Mouse (Mus musculus): Measurements from ENCODE around the gene Il15ra. TPM values are rescaled to one million over a fixed set of nuclear protein-coding genes. Genes with fewer than 3 reads are reported as not detected.

Il15ra gene
- total and polyA plus RNA-seq, 3 experiments: 12.6 to 16.6 (median 14.4) TPM

- in situ Hi-C loops (cut with MboI; ENCODE audit: low pct_ligation_motif_present, low pct_unique_long_range_greater_than_20kb, low sequenced_read_pairs) (no loop called here), dilution Hi-C loops (cut with MboI; ENCODE audit: extremely low pct_ligation_motif_present, extremely low pct_unique_long_range_greater_than_20kb, low sequenced_read_pairs) (no loop called here)
- Histone ChIP-seq H3K4me1 (ENCODE audit: control insufficient read depth in 1 of 2, insufficient read depth in 2 of 2) (peaks cover 2 to 21% of the 10 kb centered on the region in 2 experiments; a peak in 2 of 4 replicates), H3K4me3 (replicated peaks in 1 of 3; ENCODE audit: low read depth in 2 of 3, low read length in 2 of 3, poor library complexity in 1 of 3) (no peak overlapping the region), H3K9me3 (replicated peaks; ENCODE audit: low read length) (no peaks in the 10 kb centered on the region), H3K4me2 (ENCODE audit: insufficient read depth, low read depth, poor library complexity, severe bottlenecking) (no peak overlapping the region), H3K27me3 (replicated peaks) (no peaks in the 10 kb centered on the region), H3K27ac (ENCODE audit: insufficient read depth, low read depth) (no peak overlapping the region), H3K36me3 (replicated peaks in 1 of 2; ENCODE audit: control insufficient read depth in 1 of 2, insufficient read depth in 1 of 2, low read length in 1 of 2) (peaks cover 61 to 72% of the 10 kb centered on the region in 2 experiments), H3K79me2 (replicated peaks; ENCODE audit: control insufficient read depth, extremely low read depth, insufficient read depth, poor library complexity, severe bottlenecking) (no peaks in the 10 kb centered on the region), H3K9ac (ENCODE audit: insufficient read depth, low read depth) (no peak overlapping the region)
- DNase-seq (ENCODE audit: extremely low read depth): no peak
- TF ChIP-seq IRF4 (IDR thresholded peaks at IDR 0.05; ENCODE audit: low read depth, low read length): no peak
- TF ChIP-seq MAZ (IDR thresholded peaks at IDR 0.05; ENCODE audit: low read depth, low read length): no peak
- no peak for TF ChIP-seq MYC (IDR thresholded peaks at IDR 0.05; ENCODE audit: low read depth, low read length)
- no peak for TF ChIP-seq ZNF384 (IDR thresholded peaks at IDR 0.05; ENCODE audit: low read depth, low read length)
- no peak for TF ChIP-seq USF1 (IDR thresholded peaks at IDR 0.05; ENCODE audit: low read depth, low read length)
- no peak for TF ChIP-seq E2F4 (IDR thresholded peaks at IDR 0.05; ENCODE audit: insufficient replicate concordance, low read depth, low read length)
- TF ChIP-seq MEF2A (IDR thresholded peaks at IDR 0.05; ENCODE audit: borderline replicate concordance, low read depth, low read length): no peak
- no peak for TF ChIP-seq ZMIZ1 (IDR thresholded peaks at IDR 0.05; ENCODE audit: low read depth, low read length)
- no peak for TF ChIP-seq NELFE (IDR thresholded peaks at IDR 0.05; ENCODE audit: low read depth, low read length)
- TF ChIP-seq MAX (IDR thresholded peaks at IDR 0.05; ENCODE audit: low read length): no peak
Measured at GRCm38 (mm10) chr2:11679626-11680025, 25.5 kb upstream of the Il15ra start.

GRCm38 (mm10) chr2:11682712-11683111, 22.4 kb upstream of the Il15ra start:
- peaks cover 48 to 49% of the 10 kb centered on the region in 2 experiments for H3K36me3 ChIP-seq (replicated peaks in 1 of 2; ENCODE audit: control insufficient read depth in 1 of 2, insufficient read depth in 1 of 2, low read length in 1 of 2)
- H3K4me3 ChIP-seq (replicated peaks in 1 of 3; ENCODE audit: low read depth in 2 of 3, low read length in 2 of 3, poor library complexity in 1 of 3): no peak overlapping the region
- H3K27me3 ChIP-seq (replicated peaks): no peaks in the 10 kb centered on the region
- no peaks in the 10 kb centered on the region for H3K79me2 ChIP-seq (replicated peaks; ENCODE audit: control insufficient read depth, extremely low read depth, insufficient read depth, poor library complexity, severe bottlenecking)
- H3K27ac ChIP-seq (ENCODE audit: insufficient read depth, low read depth): no peak overlapping the region
- TF ChIP-seq PAX5 (IDR thresholded peaks at IDR 0.05; ENCODE audit: low read length) (no peak), JUND (conservative IDR thresholded peaks at IDR 0.05; ENCODE audit: low read depth, low read length) (no peak), NELFE (IDR thresholded peaks at IDR 0.05; ENCODE audit: low read depth, low read length) (no peak), MAFK (IDR thresholded peaks at IDR 0.05; ENCODE audit: insufficient replicate concordance, low read length) (no peak), HCFC1 (IDR thresholded peaks at IDR 0.05; ENCODE audit: low read depth, low read length) (no peak), MXI1 (IDR thresholded peaks at IDR 0.05; ENCODE audit: low read depth, low read length) (no peak), E2F4 (IDR thresholded peaks at IDR 0.05; ENCODE audit: insufficient replicate concordance, low read depth, low read length) (no peak), EP300 (IDR thresholded peaks at IDR 0.05; ENCODE audit: low read length) (no peak), ELF1 (IDR thresholded peaks at IDR 0.05; ENCODE audit: low read depth, low read length) (no peak)
- in situ Hi-C loops (cut with MboI; ENCODE audit: low pct_ligation_motif_present, low pct_unique_long_range_greater_than_20kb, low sequenced_read_pairs): no loop called here
- no peaks in the 10 kb centered on the region for H3K9me3 ChIP-seq (replicated peaks; ENCODE audit: low read length)
- dilution Hi-C loops (cut with MboI; ENCODE audit: extremely low pct_ligation_motif_present, extremely low pct_unique_long_range_greater_than_20kb, low sequenced_read_pairs): no loop called here
- peaks cover 6 to 32% of the 10 kb centered on the region in 2 experiments; a peak in 3 of 4 replicates for H3K4me1 ChIP-seq (ENCODE audit: control insufficient read depth in 1 of 2, insufficient read depth in 2 of 2)
- H3K9ac ChIP-seq (ENCODE audit: insufficient read depth, low read depth): no peak overlapping the region
- DNase-seq (ENCODE audit: extremely low read depth): no peak
- H3K4me2 ChIP-seq (ENCODE audit: insufficient read depth, low read depth, poor library complexity, severe bottlenecking): no peak overlapping the region

All from CH12.LX (cell line).